Mouse (Mus musculus): ENCODE data around the gene Cfap54.

DNA sequence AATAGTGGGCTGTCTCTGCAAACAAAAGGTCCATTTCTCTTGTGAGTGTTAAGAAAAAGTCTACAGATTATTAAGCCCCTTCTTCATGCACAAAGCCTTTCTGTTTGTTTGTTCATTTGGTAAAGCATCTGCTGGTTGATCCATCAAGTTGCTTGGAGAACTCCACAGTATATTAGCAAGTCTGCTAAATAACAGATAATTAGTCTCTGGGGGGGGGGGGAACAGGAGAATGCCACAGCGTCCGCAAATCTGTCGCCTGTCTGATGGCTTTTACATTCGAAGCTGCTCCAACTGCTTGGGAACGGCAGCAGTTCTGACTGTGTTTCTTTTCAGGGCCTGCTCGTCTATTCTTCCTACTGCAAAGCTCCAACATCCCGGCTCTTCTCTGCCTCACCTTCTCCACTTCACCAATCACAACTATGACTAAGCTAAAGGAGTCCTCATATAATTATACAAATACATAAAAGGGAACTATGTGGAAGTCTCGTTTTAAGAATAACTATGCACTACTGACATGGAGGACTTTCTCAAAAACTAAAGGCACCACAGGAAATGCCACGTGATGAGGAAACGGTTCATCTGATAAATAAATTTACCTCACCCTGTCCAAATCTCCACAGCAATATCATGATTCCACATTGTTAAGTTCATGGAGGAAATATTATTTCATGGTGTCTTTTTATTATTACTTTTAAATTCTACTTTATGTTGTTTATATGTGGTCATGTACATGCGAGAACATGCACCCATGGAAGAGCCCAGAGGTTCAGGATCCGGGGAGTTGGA lies 41.2 kb upstream of the Cfap54 start:
- no peak for TF ChIP-seq ZNF384 (IDR thresholded peaks at IDR 0.05; ENCODE audit: low read depth, low read length)
- TF ChIP-seq ZC3H11A (IDR thresholded peaks at IDR 0.05; ENCODE audit: borderline replicate concordance, low read depth, low read length), result no peak
- no peak for TF ChIP-seq CHD2 (IDR thresholded peaks at IDR 0.05; ENCODE audit: low read depth, low read length)
- TF ChIP-seq HCFC1 (IDR thresholded peaks at IDR 0.05; ENCODE audit: borderline replicate concordance, insufficient read depth, low read length), result no peak
- no peak for TF ChIP-seq MAFK (IDR thresholded peaks at IDR 0.05; ENCODE audit: insufficient read depth, low read depth, low read length)
